Mouse (Mus musculus) CH12.LX (cell line): ENCODE measurements at regions not wholly inside any gene's neighbourhood (a gene's known extent, or its start where the extent isn't known, plus 50 kb on each side); places are given as distances from the start of the nearest gene placed in this dataset.

ENCODE experiments used
- ETS1 ChIP-seq: conservative IDR thresholded peaks from 2 replicates; pipeline ENCODE4 v1.6.1; 2012; ENCODE audit warnings: low read depth, mild to moderate bottlenecking, inconsistent platforms, low read length, improper control_type of control experiment, moderate library complexity
- POLR2A ChIP-seq: IDR thresholded peaks from 2 replicates; pipeline ENCODE4 v1.6.1; 2011; ENCODE audit warnings: low read depth, mild to moderate bottlenecking, improper control_type of control experiment, low read length
- SIN3A ChIP-seq: IDR thresholded peaks from 2 replicates; pipeline ENCODE4 v1.6.1; 2012; ENCODE audit warnings: low read length, improper control_type of control experiment, inconsistent platforms
- ZC3H11A ChIP-seq: IDR thresholded peaks from 2 replicates; pipeline ENCODE4 v1.6.1; 2012; ENCODE audit warnings: low read depth, mild to moderate bottlenecking, inconsistent platforms, low read length, improper control_type of control experiment

DNA sequence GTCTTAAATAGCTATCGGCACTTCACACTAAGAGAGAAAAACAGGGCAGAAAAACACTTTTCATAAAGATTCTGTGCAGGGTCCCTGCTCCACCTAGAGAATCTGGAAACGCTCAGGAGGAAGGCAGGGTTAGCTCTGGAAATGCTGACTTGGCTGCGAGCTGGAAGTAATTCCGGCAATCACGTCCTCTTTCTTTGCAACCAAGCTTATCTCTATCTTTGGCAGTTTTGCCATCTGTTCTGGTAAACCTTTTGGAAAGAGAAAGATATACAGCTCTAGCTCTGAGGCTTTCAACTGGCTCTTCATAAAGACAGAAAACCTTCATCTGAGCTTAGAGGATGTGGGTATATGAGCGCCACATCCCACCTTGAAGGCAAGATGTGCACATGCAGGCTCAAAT, 63.2 kb upstream of the Phactr1 start:
- TF ChIP-seq ETS1 (no peak), ZC3H11A (no peak), POLR2A (no peak), SIN3A (no peak)
